Mouse (Mus musculus): ENCODE data around the gene Phyhd1. TPM values are rescaled to one million over a fixed set of nuclear protein-coding genes. Genes with fewer than 3 reads are reported as not detected.

The Phyhd1 gene
- 13.1 and 14.2 TPM in 2 replicates for polyA plus RNA-seq (2015; fragmentation: Nextera tagmentation; extraction: Ambion mirVana)

GRCm38 (mm10) chr2:30265767-30266253 is at the start of gene Phyhd1:
Gene Phyhd1, plus strand, starts transcription at chr2:30266203.
- Histone ChIP-seq H3K27ac (peak within 1 kb of the TSS; percentile 87), H3K4me3 (replicated peaks) (peak within 1 kb of the TSS; percentile 13), H3K4me2 (peak within 1 kb of the TSS; percentile 43), H3K9ac (no peak within 1 kb of the TSS), H3K36me3 (peaks cover 7% of the 10 kb centered on the region; the same call in 1 of the 2 replicates), H3K27me3 (replicated peaks) (no peaks in the 10 kb centered on the region), H3K4me1 (peaks cover 41% of the 10 kb centered on the region), H3K9me3 (no peaks in the 10 kb centered on the region)
- 43% methylated on average over 5 of the region's 5 CpGs for WGBS
- ATAC-seq (ENCODE audit: insufficient read depth, low FRiP score, low read depth): no peak

DNA sequence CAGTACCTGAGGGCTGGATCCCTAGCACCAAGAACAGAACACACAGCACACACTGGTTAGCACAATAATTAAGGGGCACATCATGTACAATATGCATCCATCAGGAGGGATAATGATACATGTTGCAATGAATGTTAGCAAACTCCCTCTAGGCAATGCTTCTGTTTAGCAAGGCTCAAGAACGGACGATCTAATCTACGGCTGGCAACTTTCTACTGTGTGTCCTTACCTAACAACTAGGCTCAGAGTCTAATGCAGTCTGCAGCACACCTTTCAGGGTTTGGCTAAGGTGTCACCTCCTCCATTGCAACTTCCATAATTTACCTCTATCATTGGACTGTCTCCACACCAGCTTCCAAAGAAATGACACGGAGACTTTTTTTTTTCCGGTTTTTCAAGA is 49.7 kb upstream of the Phyhd1 start:
- no peaks in the 10 kb centered on the region for H3K4me1 ChIP-seq
- no peak for ATAC-seq (ENCODE audit: insufficient read depth, low FRiP score, low read depth)
- no peaks in the 10 kb centered on the region for H3K36me3 ChIP-seq
- H3K9ac ChIP-seq: no peak overlapping the region
- H3K9me3 ChIP-seq: no peaks in the 10 kb centered on the region
- H3K27ac ChIP-seq: no peak overlapping the region
- H3K27me3 ChIP-seq (replicated peaks): no peaks in the 10 kb centered on the region
- no peak overlapping the region for H3K4me3 ChIP-seq (replicated peaks)
- H3K4me2 ChIP-seq: no peak overlapping the region
- WGBS: 93% methylated on average over 5 of the region's 5 CpGs

DNA sequence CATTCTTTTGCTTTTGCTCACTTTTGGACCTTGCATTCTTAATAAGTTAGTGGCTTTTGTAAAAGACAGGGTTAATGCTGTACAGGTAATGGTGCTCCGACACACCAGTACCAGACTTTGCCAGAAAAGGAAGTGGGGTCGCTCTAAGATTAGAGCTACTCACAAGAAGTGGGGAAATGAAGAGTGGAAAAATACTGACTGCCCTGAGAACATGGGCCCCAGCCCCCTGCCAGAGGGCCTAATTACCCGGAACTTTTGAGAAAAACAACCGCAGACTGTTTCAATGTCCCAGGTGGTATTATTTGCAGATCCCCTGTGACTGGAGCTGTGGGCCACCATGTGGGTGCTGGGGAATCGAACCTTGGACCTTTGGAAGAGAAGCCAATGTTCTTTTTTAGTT is 30.4 kb upstream of the Phyhd1 start:
- WGBS: 81% methylated on average over 5 of the region's 5 CpGs
- H3K9me3 ChIP-seq: 0 out of 2 replicates have a peak, but pooled peaks cover 4% of the 10 kb centered on the region
- ATAC-seq (ENCODE audit: insufficient read depth, low FRiP score, low read depth): no peak

DNA sequence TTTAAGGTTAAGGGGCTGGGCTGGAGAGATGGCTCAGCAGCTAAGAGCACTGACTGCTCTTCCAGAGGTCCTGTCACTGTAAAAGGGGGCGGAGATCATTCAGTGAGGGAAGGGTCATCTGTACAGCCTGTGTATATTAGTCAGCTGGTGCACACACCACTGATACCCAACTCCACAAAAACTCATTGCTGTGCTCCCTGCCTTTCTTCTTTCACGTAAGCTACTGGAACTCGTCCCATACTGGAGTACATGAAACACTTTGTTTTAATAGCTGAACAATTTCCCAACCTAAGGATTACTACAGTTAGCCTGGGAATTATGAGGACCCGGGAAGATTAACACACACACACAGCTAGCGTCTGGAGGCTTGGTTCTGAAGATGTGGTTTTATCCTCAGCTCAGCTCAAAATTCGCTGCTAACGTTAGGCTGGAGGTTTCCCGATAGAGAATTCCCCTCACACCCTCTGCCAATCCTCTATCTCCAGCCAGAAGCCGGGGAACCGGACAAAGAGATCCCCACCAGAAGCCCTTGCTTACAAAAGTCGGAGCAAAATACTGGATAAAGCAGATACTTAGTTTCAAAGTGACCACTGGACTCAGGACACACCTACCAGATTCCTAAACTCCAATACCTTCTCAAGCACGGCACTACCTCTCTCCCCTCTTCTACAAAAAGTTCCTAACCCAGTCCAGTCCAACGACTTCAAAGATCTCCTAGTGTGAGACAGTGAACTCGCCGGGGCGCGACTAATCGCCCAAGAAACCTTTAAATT is 29.4 kb upstream of the Phyhd1 start:
- WGBS: 2% methylated on average over 18 of the region's 18 CpGs
- no peak for ATAC-seq (ENCODE audit: insufficient read depth, low FRiP score, low read depth)
- H3K9me3 ChIP-seq: no peaks in the 10 kb centered on the region
- peaks cover 18% of the 10 kb centered on the region for H3K36me3 ChIP-seq
- H3K4me3 ChIP-seq (replicated peaks): peak overlapping the region; percentile 88
- H3K27ac ChIP-seq: peak overlapping the region; percentile 82
- H3K27me3 ChIP-seq (replicated peaks): no peaks in the 10 kb centered on the region
- H3K4me1 ChIP-seq: peaks cover 23% of the 10 kb centered on the region
- H3K9ac ChIP-seq: peak overlapping the region; percentile 66
- H3K4me2 ChIP-seq: peak overlapping the region; percentile 84

More for the DNA sequence above, 30.4 kb upstream of the Phyhd1 start:
- Histone ChIP-seq H3K36me3 (peaks cover 7% of the 10 kb centered on the region), H3K27me3 (replicated peaks) (no peaks in the 10 kb centered on the region), H3K4me1 (peaks cover 23% of the 10 kb centered on the region), H3K4me3 (replicated peaks) (no peak overlapping the region), H3K27ac (no peak overlapping the region), H3K9ac (no peak overlapping the region), H3K4me2 (no peak overlapping the region)

- Histone ChIP-seq H3K9me3 (no peaks in the 10 kb centered on the region), H3K36me3 (peaks cover 19% of the 10 kb centered on the region), H3K27me3 (replicated peaks) (no peaks in the 10 kb centered on the region), H3K4me2 (peak within 1 kb of the TSS; percentile 84), H3K4me3 (replicated peaks) (peak within 1 kb of the TSS; percentile 88), H3K27ac (peak within 1 kb of the TSS; percentile 93), H3K9ac (peak within 1 kb of the TSS; percentile 72), H3K4me1 (peaks cover 23% of the 10 kb centered on the region)
- WGBS: under 1% methylated on average over 61 of the region's 67 CpGs
- peak; percentile 96 for ATAC-seq (ENCODE audit: insufficient read depth, low FRiP score, low read depth)
Measured at GRCm38 (mm10) chr2:30237199-30237880, 28.7 kb upstream of the Phyhd1 start, which contains the start of gene Lrrc8a. Gene Lrrc8a, plus strand, starts transcription at chr2:30237715.

DNA sequence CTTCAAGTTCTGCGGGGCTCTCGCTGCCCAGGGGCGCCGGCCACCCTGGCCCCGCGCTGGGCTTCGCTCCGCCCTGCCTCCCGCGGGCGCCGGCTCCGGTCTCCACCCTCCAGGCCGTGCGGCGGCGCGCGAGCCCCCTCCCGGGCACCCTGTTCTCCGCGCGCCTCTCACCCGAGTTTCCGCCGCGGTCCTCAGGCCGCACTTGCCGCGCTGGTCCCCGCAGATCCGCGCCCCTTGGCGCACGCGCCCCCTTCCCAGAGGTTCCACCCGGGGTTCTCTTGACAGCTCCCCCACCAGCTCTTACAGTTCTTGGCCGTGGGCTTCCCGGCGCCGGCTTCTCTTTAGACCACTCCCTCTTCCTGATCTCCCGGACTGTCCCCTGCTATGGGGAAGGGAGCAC is 28.1 kb upstream of the Phyhd1 start:
- peak; percentile 84 for ATAC-seq (ENCODE audit: insufficient read depth, low FRiP score, low read depth)
- Histone ChIP-seq H3K9ac (peak overlapping the region; percentile 72), H3K4me2 (peak overlapping the region; percentile 71), H3K36me3 (peaks cover 19% of the 10 kb centered on the region), H3K27me3 (replicated peaks) (no peaks in the 10 kb centered on the region), H3K4me1 (peaks cover 23% of the 10 kb centered on the region), H3K4me3 (replicated peaks) (peak overlapping the region; percentile 88), H3K27ac (peak overlapping the region; percentile 93), H3K9me3 (no peaks in the 10 kb centered on the region)
- WGBS: 0% methylated on average over 27 of the region's 42 CpGs

GRCm38 (mm10) chr2:30238906-30239465 is 27.0 kb upstream of the Phyhd1 start:
- H3K27me3 ChIP-seq (replicated peaks): no peaks in the 10 kb centered on the region
- H3K9ac ChIP-seq: no peak overlapping the region
- peak overlapping the region; percentile 71 for H3K4me2 ChIP-seq
- H3K4me1 ChIP-seq: peaks cover 23% of the 10 kb centered on the region
- peak overlapping the region; percentile 88 for H3K4me3 ChIP-seq (replicated peaks)
- H3K36me3 ChIP-seq: peaks cover 19% of the 10 kb centered on the region
- no peak for ATAC-seq (ENCODE audit: insufficient read depth, low FRiP score, low read depth)
- 62% methylated on average over 3 of the region's 3 CpGs for WGBS
- peak overlapping the region; percentile 93; the same call in 1 of the 2 replicates for H3K27ac ChIP-seq
- no peaks in the 10 kb centered on the region for H3K9me3 ChIP-seq

DNA sequence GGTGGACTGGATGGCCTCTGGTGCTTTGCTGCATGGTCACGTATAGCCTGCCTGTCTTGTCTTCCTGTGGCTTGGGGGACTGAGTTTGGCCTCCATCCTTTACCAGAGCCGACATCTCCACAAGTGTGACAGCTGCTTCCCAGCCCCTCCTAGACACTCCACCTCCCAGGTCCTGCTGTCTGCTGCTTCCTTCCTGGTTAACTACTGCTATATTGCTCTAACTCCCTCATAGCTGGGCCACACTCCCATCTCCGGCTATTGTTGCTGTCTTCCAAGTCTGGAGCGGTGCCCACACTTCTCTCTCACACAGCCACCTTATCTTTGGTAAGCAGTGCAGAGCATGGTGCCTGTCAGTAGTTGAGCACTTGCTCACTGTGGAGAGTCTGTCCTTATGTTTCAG is 26.2 kb upstream of the Phyhd1 start:
- H3K36me3 ChIP-seq: peaks cover 19% of the 10 kb centered on the region
- ATAC-seq (ENCODE audit: insufficient read depth, low FRiP score, low read depth): no peak
- H3K4me3 ChIP-seq (replicated peaks): no peak overlapping the region
- H3K27ac ChIP-seq: peak overlapping the region; percentile 93; the same call in 1 of the 2 replicates
- H3K4me2 ChIP-seq: peak overlapping the region; percentile 71; the same call in 1 of the 2 replicates
- 65% methylated on average over 4 of the region's 4 CpGs for WGBS
- H3K9ac ChIP-seq: no peak overlapping the region
- no peaks in the 10 kb centered on the region for H3K9me3 ChIP-seq
- no peaks in the 10 kb centered on the region for H3K27me3 ChIP-seq (replicated peaks)
- peaks cover 29% of the 10 kb centered on the region for H3K4me1 ChIP-seq

- H3K9ac ChIP-seq: no peak within 1 kb of the TSS
- H3K4me3 ChIP-seq (replicated peaks): no peak within 1 kb of the TSS
- H3K36me3 ChIP-seq: peaks cover 19% of the 10 kb centered on the region
- 71% methylated on average over 2 of the region's 2 CpGs for WGBS
- no peaks in the 10 kb centered on the region for H3K27me3 ChIP-seq (replicated peaks)
- H3K27ac ChIP-seq: peak within 1 kb of the TSS; percentile 93; the same call in 1 of the 2 replicates
- ATAC-seq (ENCODE audit: insufficient read depth, low FRiP score, low read depth): no peak
- peaks cover 32% of the 10 kb centered on the region for H3K4me1 ChIP-seq
- no peaks in the 10 kb centered on the region for H3K9me3 ChIP-seq
- peak within 1 kb of the TSS; percentile 71; the same call in 1 of the 2 replicates for H3K4me2 ChIP-seq
Measured at GRCm38 (mm10) chr2:30240267-30240666, 25.7 kb upstream of the Phyhd1 start, which contains the start of gene Gm28035. Gene Gm28035, plus strand, starts transcription at chr2:30240567.

GRCm38 (mm10) chr2:30242509-30242908 is 23.5 kb upstream of the Phyhd1 start:
- peak overlapping the region; percentile 44; the same call in 1 of the 2 replicates for H3K27ac ChIP-seq
- no peak overlapping the region for H3K9ac ChIP-seq
- no peak overlapping the region for H3K4me3 ChIP-seq (replicated peaks)
- no peak overlapping the region for H3K4me2 ChIP-seq
- H3K27me3 ChIP-seq (replicated peaks): no peaks in the 10 kb centered on the region
- peaks cover 19% of the 10 kb centered on the region for H3K36me3 ChIP-seq
- peaks cover 24% of the 10 kb centered on the region for H3K4me1 ChIP-seq
- no peaks in the 10 kb centered on the region for H3K9me3 ChIP-seq
- ATAC-seq (ENCODE audit: insufficient read depth, low FRiP score, low read depth): no peak
- 49% methylated on average over 4 of the region's 4 CpGs for WGBS

DNA sequence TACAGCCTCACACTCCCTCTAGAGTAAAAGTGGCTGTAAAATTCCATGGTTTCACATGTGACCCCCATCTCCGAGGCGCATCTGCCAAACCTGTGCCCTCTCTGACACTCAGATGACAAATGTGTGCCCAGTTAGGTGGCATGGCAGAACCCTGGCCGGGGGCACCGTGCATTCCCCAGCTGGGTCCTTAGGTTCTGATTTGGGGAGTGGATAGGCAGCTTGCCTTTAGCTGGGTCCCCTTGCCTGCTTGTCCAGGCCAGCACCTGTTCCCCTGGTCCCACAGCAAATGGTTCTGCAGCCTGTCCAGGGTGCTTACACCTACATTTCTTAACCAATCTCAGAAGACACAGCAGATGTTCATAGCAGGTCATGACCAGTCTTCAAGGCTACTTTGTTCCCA is 22.6 kb upstream of the Phyhd1 start:
- Histone ChIP-seq H3K4me3 (replicated peaks) (no peak overlapping the region), H3K27me3 (replicated peaks) (no peaks in the 10 kb centered on the region), H3K9me3 (no peaks in the 10 kb centered on the region), H3K4me1 (peaks cover 24% of the 10 kb centered on the region), H3K4me2 (no peak overlapping the region), H3K9ac (no peak overlapping the region), H3K36me3 (peaks cover 24% of the 10 kb centered on the region), H3K27ac (no peak overlapping the region)
- ATAC-seq (ENCODE audit: insufficient read depth, low FRiP score, low read depth): no peak
- 84% methylated on average over 4 of the region's 4 CpGs for WGBS
